Mouse (Mus musculus) frontal cortex, postnatal 14 days (tissue): ENCODE measurements around the gene Pnpla6.
A peak's percentile ranks its signal among the peaks of the same experiment; 100 is the strongest.

Experiments
- DNase-seq, 2 experiments: peaks; one replicate each; pipeline ENCODE4 v3.0.0; 2022; ENCODE audit warnings: low spot score in 2 of 2

The Pnpla6 gene

DNA sequence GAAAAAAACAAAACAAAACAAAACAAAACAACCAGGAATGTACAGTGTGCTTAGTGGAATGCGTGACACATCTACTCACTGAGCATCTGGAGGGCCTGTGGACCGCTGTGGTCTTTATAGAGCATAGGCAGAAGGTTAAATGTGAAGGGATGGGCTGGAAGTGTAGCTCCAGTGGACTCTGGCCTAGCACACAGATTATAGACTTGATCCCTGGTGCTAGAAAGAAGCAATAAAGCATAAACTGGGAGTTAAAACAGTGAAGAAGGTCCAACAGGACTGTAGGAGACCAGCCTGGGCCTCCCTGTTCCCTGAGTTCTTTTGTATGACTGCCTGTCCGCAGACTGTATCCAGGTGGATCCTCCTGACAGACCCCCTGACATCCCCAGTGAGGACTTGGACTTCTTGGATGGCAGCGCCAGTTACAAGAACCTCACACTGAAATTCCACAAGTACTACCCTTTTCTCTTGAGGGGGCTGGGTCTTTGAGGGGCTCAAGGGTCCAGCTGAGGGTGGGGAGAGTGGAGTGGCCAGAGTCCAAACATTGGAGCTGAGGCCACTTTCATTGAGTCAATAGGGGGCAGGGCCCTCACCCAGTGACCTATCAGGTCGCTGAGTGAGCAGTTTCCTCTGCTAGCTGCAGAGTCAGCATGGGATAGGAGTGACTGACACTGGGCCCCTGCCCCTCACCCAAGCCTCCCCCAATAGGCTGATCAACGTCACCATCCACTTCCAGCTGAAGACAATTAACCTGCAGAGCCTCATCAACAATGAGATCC is 7.0 kb upstream of the Pnpla6 start:
- DNase-seq, result no peak

DNA sequence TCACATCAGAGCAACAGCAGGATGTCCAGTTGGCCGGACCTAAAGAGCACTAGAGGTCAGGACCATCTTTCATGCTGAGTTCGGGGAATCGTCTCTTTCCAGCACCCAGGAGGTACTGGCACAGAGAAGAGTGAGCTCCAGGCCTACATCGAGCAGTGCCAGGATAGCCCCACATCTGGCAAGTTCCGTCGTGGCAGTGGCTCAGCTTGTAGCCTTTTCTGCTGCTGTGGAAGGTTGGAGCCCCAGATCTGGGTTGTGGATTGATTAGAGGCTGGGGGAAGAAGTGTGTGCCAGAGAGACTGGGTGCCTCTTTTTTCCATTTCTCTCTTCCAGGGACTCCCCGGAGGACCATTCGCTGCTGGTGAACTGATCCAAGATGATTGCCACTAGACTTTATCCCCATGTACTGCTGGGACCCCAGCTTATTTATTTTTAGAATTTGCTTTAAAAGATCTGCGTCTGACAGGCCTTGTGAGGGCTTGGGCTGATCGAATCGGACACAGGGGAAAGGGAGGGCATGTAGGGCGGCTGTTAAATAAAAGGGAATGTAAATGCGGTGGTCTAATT is 420 bp upstream of the Pnpla6 start:
- DNase-seq, result no peak

DNA sequence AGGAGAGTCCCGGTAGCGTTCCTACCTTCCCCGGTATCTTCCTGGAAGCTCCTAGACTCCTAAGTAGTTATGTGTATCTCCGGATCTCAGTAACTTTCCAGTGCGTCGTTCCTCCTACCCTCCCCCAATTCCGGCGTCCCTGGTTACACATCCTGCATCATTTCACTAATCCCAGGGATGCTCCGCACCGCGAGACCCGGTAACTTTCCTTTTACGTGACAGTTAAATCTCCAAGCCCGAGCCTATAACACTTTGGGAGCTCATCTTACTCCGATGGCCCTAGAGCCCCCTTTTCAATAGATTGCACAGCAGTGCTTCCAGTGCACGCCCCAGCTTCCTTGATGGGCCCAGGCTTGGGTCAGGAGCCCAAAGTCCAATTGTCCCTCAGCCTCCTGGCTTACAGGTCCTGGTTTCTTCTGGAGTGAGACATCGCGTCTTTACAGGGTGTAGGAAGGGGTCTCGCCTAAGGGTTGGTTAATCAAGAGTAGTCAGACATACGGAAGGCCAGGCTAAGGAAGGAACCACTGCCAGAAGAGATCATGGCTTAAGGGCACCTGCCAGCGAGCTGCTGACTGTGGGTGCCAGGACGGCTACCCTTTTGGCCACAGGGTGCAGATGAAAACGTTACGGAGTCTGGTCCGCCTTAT is 710 bp downstream of the Pnpla6 start:
- peak; percentile 61 to 67 for DNase-seq

- DNase-seq, result peak; percentile 91 to 92
These were observed 1.4 kb downstream of the Pnpla6 start for GRCm38 (mm10) chr8:3516450-3517116.

DNA sequence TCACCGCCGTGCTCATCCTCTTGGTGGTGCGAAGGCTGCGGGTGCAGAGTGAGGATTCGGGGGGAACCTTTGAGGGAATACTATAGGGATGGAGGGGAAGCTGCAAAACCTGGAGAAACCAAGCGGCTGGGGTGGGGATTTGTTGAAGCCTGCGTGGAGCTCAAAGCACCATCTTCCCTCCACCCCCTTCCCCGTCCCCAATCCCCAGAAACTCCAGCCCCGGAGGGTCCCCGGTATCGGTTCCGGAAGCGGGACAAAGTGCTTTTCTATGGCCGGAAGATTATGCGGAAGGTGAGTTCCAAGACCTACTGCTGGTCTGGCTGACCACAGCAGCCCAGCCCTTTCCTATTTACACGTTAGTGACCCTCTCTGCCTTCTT is 1.9 kb downstream of the Pnpla6 start:
- peak in 1 of 2 experiments; percentile 36 for DNase-seq

GRCm38 (mm10) chr8:3522007-3522697 is 7.0 kb downstream of the Pnpla6 start:
- no peak for DNase-seq

- DNase-seq, result no peak
These were observed 15.6 kb downstream of the Pnpla6 start for GRCm38 (mm10) chr8:3530816-3531215.

GRCm38 (mm10) chr8:3531936-3532335 is 16.8 kb downstream of the Pnpla6 start:
- DNase-seq, result no peak

- no peak for DNase-seq
These were observed 21.1 kb downstream of the Pnpla6 start for GRCm38 (mm10) chr8:3536053-3536841.

- DNase-seq, result no peak
These were observed 21.8 kb downstream of the Pnpla6 start for GRCm38 (mm10) chr8:3536940-3537339.

- no peak for DNase-seq
These were observed 22.5 kb downstream of the Pnpla6 start for GRCm38 (mm10) chr8:3537666-3538065.

DNA sequence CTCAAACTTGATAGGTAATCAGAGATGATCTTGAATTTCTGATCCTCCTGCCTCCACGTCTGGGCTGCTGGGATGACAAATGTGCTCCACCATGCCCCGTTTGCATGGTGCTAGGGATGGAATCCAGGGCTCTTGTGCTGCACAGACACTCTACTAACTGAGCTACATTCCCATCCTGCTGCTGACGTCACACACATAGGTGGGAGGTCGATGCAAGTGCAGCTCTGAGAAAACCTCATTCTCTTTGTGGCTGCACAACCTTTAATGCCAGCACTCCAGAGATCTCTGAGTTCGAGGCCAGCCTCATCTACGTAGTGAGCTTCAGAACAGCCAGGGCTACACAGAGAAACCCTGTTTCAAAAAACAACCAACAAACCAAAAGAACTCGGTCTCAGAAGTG is 24.0 kb downstream of the Pnpla6 start:
- no peak for DNase-seq

DNA sequence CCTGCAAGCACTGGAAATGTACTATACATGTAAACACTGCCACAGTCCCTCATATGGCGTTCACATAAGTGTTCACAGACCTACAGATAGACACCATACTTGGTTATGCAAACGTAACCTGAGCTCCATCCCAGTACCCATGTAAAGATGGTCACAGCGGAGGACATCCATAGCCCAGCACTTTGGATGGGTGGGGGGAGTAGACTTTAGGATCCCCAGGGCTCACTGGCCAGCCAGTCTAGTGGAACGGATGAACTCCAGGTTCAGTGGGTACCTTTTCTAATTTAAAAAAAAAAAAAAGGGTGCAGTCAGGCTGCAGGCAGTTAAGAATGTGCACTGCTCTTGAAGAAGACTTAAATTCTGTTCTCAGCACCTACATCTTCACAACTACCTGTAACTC is 24.9 kb downstream of the Pnpla6 start:
- DNase-seq, result no peak

DNA sequence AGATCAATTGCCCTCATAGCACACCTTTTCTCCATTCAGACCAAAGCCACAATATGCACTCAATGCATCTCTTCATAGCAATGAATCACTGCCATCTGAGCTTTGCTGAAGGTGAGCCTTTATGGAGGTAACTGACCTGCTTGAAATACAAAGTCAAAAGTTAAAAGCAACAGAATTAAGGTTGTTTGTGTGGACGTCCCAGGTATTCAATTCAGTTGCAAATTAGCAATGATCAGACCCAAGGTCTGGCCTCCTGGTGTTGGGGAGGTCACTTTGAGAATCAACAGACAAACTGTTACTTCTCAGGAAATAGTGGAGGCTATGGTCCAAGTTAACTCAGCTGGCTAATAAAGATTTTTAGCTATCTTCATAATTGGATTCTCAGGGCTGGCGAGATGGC is 31.3 kb downstream of the Pnpla6 start:
- no peak for DNase-seq

- DNase-seq, result no peak
These were observed 37.1 kb downstream of the Pnpla6 start for GRCm38 (mm10) chr8:3552240-3552639.

- no peak for DNase-seq
These were observed 40.9 kb downstream of the Pnpla6 start for GRCm38 (mm10) chr8:3556114-3556513.

- no peak for DNase-seq
These were observed 52.6 kb downstream of the Pnpla6 start, which contains the start of gene C330021F23Rik for GRCm38 (mm10) chr8:3567641-3568371. C330021F23Rik (plus strand) TSS chr8:3567990.

GRCm38 (mm10) chr8:3568378-3568777 is 53.2 kb downstream of the Pnpla6 start:
- no peak for DNase-seq

DNA sequence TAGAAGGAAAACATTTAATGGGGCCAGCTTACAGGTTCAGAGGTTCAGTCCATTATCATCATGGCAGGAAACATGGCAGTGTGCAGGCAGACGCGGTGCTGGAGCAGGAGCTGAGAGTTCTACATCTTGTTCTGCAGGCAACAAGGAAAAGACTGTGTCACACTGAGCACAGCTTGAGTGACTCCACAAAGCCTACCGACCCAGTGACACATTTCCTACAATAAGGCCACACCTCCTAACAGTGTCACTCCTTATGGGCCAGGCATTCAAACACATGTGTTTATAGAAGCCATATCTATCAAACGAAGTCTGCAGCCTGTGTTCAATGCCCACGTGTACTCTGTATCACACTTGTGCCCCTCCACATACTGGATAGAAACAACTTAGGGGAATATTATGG is 54.6 kb downstream of the Pnpla6 start:
- DNase-seq, result no peak

DNA sequence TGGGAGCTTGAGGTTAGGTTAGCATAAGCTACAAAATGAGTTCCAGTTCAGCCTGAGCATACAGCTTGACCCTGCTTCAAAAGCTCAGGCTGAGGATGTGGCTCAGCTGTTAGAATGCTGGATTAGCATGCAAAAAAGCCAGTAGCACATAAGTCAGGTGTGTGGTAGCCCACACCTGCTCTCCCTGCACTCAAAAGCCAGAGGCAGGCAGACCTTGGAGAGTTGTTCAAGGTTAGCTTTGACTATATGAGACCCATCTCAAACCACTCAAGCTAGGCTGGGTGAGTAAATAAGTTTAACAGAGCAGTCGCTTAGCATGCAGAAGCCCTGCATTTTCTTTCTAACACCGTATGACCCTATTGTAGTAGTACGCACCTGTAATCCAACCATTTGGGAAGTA is 59.4 kb downstream of the Pnpla6 start:
- DNase-seq, result no peak
